17 mouse cellular contexts compared by ENCODE assay signal in genomic region chr5:34956151-34956550, GRCm38 (mm10). TPM values are rescaled to one million over a fixed set of nuclear protein-coding genes. Genes with fewer than 3 reads are reported as not detected.
DNase-seq lines count a peak whose midpoint lies in the region; ATAC-seq and TF ChIP-seq lines count a peak whose summit lies in the region.
"Had no signal": no experiment of that assay in that cellular context is flagged by ENCODE, and none has a peak within 500 bp of the region (broad histone marks: within the 10 kb centered on the region; RNA-seq: fewer than 3 reads in every experiment).

No protein-coding gene starts in this region.

- H3K79me2 ChIP-seq in heart, adult 2 months (replicated peaks; ENCODE audit: control insufficient read depth, insufficient read depth, low read length): no peaks in the 10 kb centered on the region
- H3K79me2 ChIP-seq in myocyte (ENCODE audit: control insufficient read depth, insufficient read depth): peaks cover 7% of the 10 kb centered on the region

- no peak for TF ChIP-seq CTCF in heart, adult 2 months (IDR thresholded peaks at IDR 0.05)

- no peak for ATAC-seq in heart, embryonic 16.5 days (replicated peaks; ENCODE audit: extremely low read depth, insufficient read depth, low FRiP score)
- ATAC-seq in lung, embryonic 15.5 days (ENCODE audit: borderline replicate concordance, extremely low read depth, low FRiP score, low TSS enrichment): no peak
- ATAC-seq: liver, embryonic 12.5 days had no signal

- no peaks in the 10 kb centered on the region for H3K27me3 ChIP-seq in heart, adult 2 months (ENCODE audit: control insufficient read depth, insufficient read depth, low read length)
- H3K27me3 ChIP-seq in heart, embryonic 16.5 days (ENCODE audit: control insufficient read depth, insufficient read depth, low read length): no peaks in the 10 kb centered on the region
- H3K27me3 ChIP-seq in lung, embryonic 15.5 days: no peaks in the 10 kb centered on the region
- H3K27me3 ChIP-seq in myocyte (ENCODE audit: control insufficient read depth, insufficient read depth, insufficient read length): no peaks in the 10 kb centered on the region
- H3K27me3 ChIP-seq: embryonic facial prominence, embryonic 12.5 days; forebrain, embryonic 13.5 days; liver, embryonic 12.5 days; midbrain, embryonic 13.5 days had no signal

- no peak for TF ChIP-seq POLR2A in heart, adult 2 months (IDR thresholded peaks at IDR 0.05; ENCODE audit: insufficient read depth, low read depth, low read length)
- TF ChIP-seq POLR2A in myocyte (IDR thresholded peaks at IDR 0.05; ENCODE audit: insufficient read length, low read depth): no peak

- no peak for TF ChIP-seq EP300 in heart, adult 2 months (IDR thresholded peaks at IDR 0.05; ENCODE audit: insufficient read depth, low read depth, low read length)

- peak overlapping the region; percentile 20; the same call in 1 of the 2 replicates for H3K27ac ChIP-seq in heart, adult 2 months
- peak overlapping the region; percentile 69 for H3K27ac ChIP-seq in heart, embryonic 16.5 days (ENCODE audit: low read length)
- H3K27ac ChIP-seq in lung, embryonic 15.5 days: 0 out of 2 replicates have a peak overlapping the region, but pooled peaks have one; percentile 21
- H3K27ac ChIP-seq: embryonic facial prominence, embryonic 12.5 days; macrophage; midbrain, embryonic 13.5 days had no signal

- H3K9me3 ChIP-seq in heart, embryonic 16.5 days (replicated peaks; ENCODE audit: control insufficient read depth, low read length): peaks cover 4% of the 10 kb centered on the region; the same call in 1 of the 2 replicates
- no peaks in the 10 kb centered on the region for H3K9me3 ChIP-seq in lung, embryonic 15.5 days
- H3K9me3 ChIP-seq: liver, embryonic 12.5 days; midbrain, embryonic 13.5 days had no signal

- H3ac ChIP-seq in myocyte (ENCODE audit: control insufficient read depth, insufficient read length): no peak overlapping the region

- intact Hi-C loops in heart, adult 2 months (cut with DNase I): no loop called here
- intact Hi-C loops in heart, postnatal 14 days (cut with DNase I): no loop called here

- H3K4me1 ChIP-seq in heart, adult 2 months (ENCODE audit: control insufficient read depth, insufficient read depth, low read length): peaks cover 28% of the 10 kb centered on the region
- H3K4me1 ChIP-seq in heart, embryonic 16.5 days (ENCODE audit: control insufficient read depth, insufficient read depth, low read length): peaks cover 48% of the 10 kb centered on the region
- peaks cover 38% of the 10 kb centered on the region for H3K4me1 ChIP-seq in lung, embryonic 15.5 days

- H3K9ac ChIP-seq in heart, adult 2 months (ENCODE audit: low read depth, low read length): no peak overlapping the region
- H3K9ac ChIP-seq in heart, embryonic 16.5 days (ENCODE audit: low read length): no peak overlapping the region
- no peak overlapping the region for H3K9ac ChIP-seq in lung, embryonic 15.5 days
- H3K9ac ChIP-seq: embryonic facial prominence, embryonic 12.5 days; forebrain, embryonic 13.5 days; liver, embryonic 12.5 days; lung, embryonic 14.5 days; midbrain, embryonic 13.5 days had no signal

- H3K4me2 ChIP-seq in heart, embryonic 16.5 days (ENCODE audit: low read depth, low read length): no peak overlapping the region
- no peak overlapping the region for H3K4me2 ChIP-seq in lung, embryonic 15.5 days
- peak overlapping the region; percentile 46 for H3K4me2 ChIP-seq in myocyte (ENCODE audit: low read depth)
- H3K4me2 ChIP-seq: embryonic facial prominence, embryonic 12.5 days; forebrain, embryonic 13.5 days; liver, embryonic 12.5 days; lung, embryonic 14.5 days; midbrain, embryonic 13.5 days had no signal

- H3K4me3 ChIP-seq in heart, adult 2 months: no peak overlapping the region
- H3K4me3 ChIP-seq in heart, embryonic 16.5 days (ENCODE audit: low read length): no peak overlapping the region
- H3K4me3 ChIP-seq in lung, embryonic 15.5 days: no peak overlapping the region
- H3K4me3 ChIP-seq in myocyte: no peak overlapping the region
- H3K4me3 ChIP-seq: embryonic facial prominence, embryonic 12.5 days; erythroblast, embryonic 14.5 days; forebrain, embryonic 13.5 days; liver, embryonic 12.5 days; midbrain, embryonic 13.5 days had no signal

- DNase-seq in heart, adult 2 months: no peak
- DNase-seq in heart, postnatal 14 days: no peak
- DNase-seq in heart, adult 8-10 months (ENCODE audit: low spot score): no peak
- DNase-seq in lung, postnatal 14 days: no peak
- DNase-seq: B cell, adult 2 months; kidney, adult 8-10 months; layer of hippocampus, adult 9-11 months had no signal

- WGBS in heart, adult 2 months: 75% methylated on average over 7 of the region's 7 CpGs
- WGBS in heart, embryonic 16.5 days: 57% methylated on average over 7 of the region's 7 CpGs
- WGBS in lung, embryonic 15.5 days: 63% methylated on average over 7 of the region's 7 CpGs

- no peaks in the 10 kb centered on the region for H3K36me3 ChIP-seq in heart, adult 2 months (ENCODE audit: control insufficient read depth, insufficient read depth, low read length)
- peaks cover 5% of the 10 kb centered on the region; the same call in 1 of the 2 replicates for H3K36me3 ChIP-seq in heart, embryonic 16.5 days (ENCODE audit: control insufficient read depth, insufficient read depth)
- H3K36me3 ChIP-seq in lung, embryonic 15.5 days: no peaks in the 10 kb centered on the region
- no peaks in the 10 kb centered on the region for H3K36me3 ChIP-seq in myocyte (ENCODE audit: control insufficient read depth, insufficient read depth)

TF ChIP-seq in myocyte, 11 proteins besides CTCF, POLR2A, EP300 and RAD21:
- no peak for TF ChIP-seq TCF12 (IDR thresholded peaks at IDR 0.05; ENCODE audit: insufficient read depth, poor library complexity, severe bottlenecking)
- no peak for TF ChIP-seq CEBPB (IDR thresholded peaks at IDR 0.05; ENCODE audit: insufficient read depth, poor library complexity, severe bottlenecking)
- TF ChIP-seq SRF (IDR thresholded peaks at IDR 0.05; ENCODE audit: control insufficient read depth, insufficient read length, low read depth): no peak
- no peak for TF ChIP-seq MYOD1 (IDR thresholded peaks at IDR 0.05; ENCODE audit: control insufficient read depth in 1 of 3, insufficient read length in 2 of 3, low read depth in 2 of 3)
- TF ChIP-seq MYOG (IDR thresholded peaks at IDR 0.05; ENCODE audit: control insufficient read depth in 1 of 3, insufficient read depth in 1 of 3, insufficient read length in 2 of 3, low read depth in 2 of 3): no peak

RNA-seq across cellular contexts. Expression of gene Rgs12, which starts 6.9 kb away (rescaled TPM):
- total RNA-seq in heart, adult 2 months (2021): 10 to 100 TPM; 13.1 to 16.5 TPM
- 26.2 and 27.7 TPM in 2 replicates for polyA plus RNA-seq in heart, adult 2 months (2012; rRNA removed)
- total RNA-seq in heart, postnatal 14 days (2021): 10 to 100 TPM; 24.3 to 30.4 TPM
- 30.0 and 34.2 TPM in 2 replicates for polyA plus RNA-seq in heart, embryonic 16.5 days (2015; fragmentation: Nextera tagmentation; extraction: Ambion mirVana)
- total RNA-seq in heart, adult 8-10 months (2022): 10 to 100 TPM; 14.3 to 18.7 (median 17.6) TPM
- polyA plus RNA-seq in lung, embryonic 15.5 days (2015; fragmentation: Nextera tagmentation; extraction: Ambion mirVana): 32.3 and 35.3 TPM in 2 replicates
- polyA plus RNA-seq in myocyte (2012; fragmentation: generic; extraction: Trizol): 30.5 TPM

RNA-seq across cellular contexts. Expression of gene Msantd1, which starts 48.3 kb away (rescaled TPM):
- total RNA-seq in heart, adult 2 months (2021): under 1 TPM in 1 of 2 experiments, not detected in 1; 0.66 TPM
- polyA plus RNA-seq in heart, adult 2 months (2012; rRNA removed): 0.96 and 1.0 TPM in 2 replicates
- under 1 TPM; 0.34 to 0.65 TPM for total RNA-seq in heart, postnatal 14 days (2021)
- polyA plus RNA-seq in heart, embryonic 16.5 days (2015; fragmentation: Nextera tagmentation; extraction: Ambion mirVana): 0.30 and 0.69 TPM in 2 replicates
- total RNA-seq in heart, adult 8-10 months (2022): under 1 TPM; 0.16 to 0.72 (median 0.50) TPM
- polyA plus RNA-seq in lung, embryonic 15.5 days (2015; fragmentation: Nextera tagmentation; extraction: Ambion mirVana): 0.76 and 0.79 TPM in 2 replicates
- polyA plus RNA-seq in myocyte (2012; fragmentation: generic; extraction: Trizol): not detected
